Mouse (Mus musculus) urinary bladder, adult 18-20 months (tissue): ENCODE measurements at regions not wholly inside any gene's neighbourhood (a gene's known extent, or its start where the extent isn't known, plus 50 kb on each side); places are given as distances from the start of the nearest gene placed in this dataset.
"Not testable (repeated sequence)": the region's sequence is repeated elsewhere in the genome, so short reads cannot be mapped to it uniquely, and the experiment has no call there.

Experiments
- DNase-seq, 2 experiments: peaks; one replicate each; pipeline ENCODE4 v3.0.0; 2022; ENCODE audit warnings: low spot score in 2 of 2, mixed read lengths in 2 of 2

- no peak for DNase-seq
These were observed 54.7 kb downstream of the Cryaa start for GRCm38 (mm10) chr17:31732176-31732880.

GRCm38 (mm10) chr17:31734521-31734920, 56.9 kb downstream of the Cryaa start:
- DNase-seq = no peak

GRCm38 (mm10) chr17:31736716-31737115, 59.1 kb downstream of the Cryaa start:
- DNase-seq = peak in 1 of 2 experiments; percentile 58

- DNase-seq = no peak
These were observed 60.6 kb downstream of the Cryaa start for GRCm38 (mm10) chr17:31738249-31738648.

GRCm38 (mm10) chr17:31739586-31739985, 62.0 kb downstream of the Cryaa start:
- DNase-seq = no peak

- no peak for DNase-seq
These were observed 62.5 kb downstream of the Cryaa start for GRCm38 (mm10) chr17:31740059-31740458.

GRCm38 (mm10) chr17:31743656-31744055, 66.0 kb downstream of the Cryaa start:
- no peak for DNase-seq

- peak; percentile 57 to 79 for DNase-seq
These were observed 68.8 kb downstream of the Cryaa start for GRCm38 (mm10) chr17:31746198-31747111.

- DNase-seq = no peak
These were observed 70.0 kb downstream of the Cryaa start for GRCm38 (mm10) chr17:31747563-31747962.

- DNase-seq = peak; percentile 46 to 62
These were observed 70.6 kb downstream of the Cryaa start for GRCm38 (mm10) chr17:31748158-31748557.

- peak in 1 of 2 experiments; percentile 37 for DNase-seq
These were observed 71.4 kb downstream of the Cryaa start for GRCm38 (mm10) chr17:31748971-31749370.

GRCm38 (mm10) chr17:31751262-31751661, 73.7 kb downstream of the Cryaa start:
- no peak for DNase-seq

GRCm38 (mm10) chr17:31753113-31753858, 75.7 kb downstream of the Cryaa start:
- DNase-seq = peak in 1 of 2 experiments; percentile 46

- no peak for DNase-seq
These were observed 76.2 kb downstream of the Cryaa start for GRCm38 (mm10) chr17:31753859-31754229.

GRCm38 (mm10) chr17:31760465-31760864, 82.9 kb downstream of the Cryaa start:
- DNase-seq = no peak

GRCm38 (mm10) chr17:31763078-31763477, 85.5 kb downstream of the Cryaa start:
- DNase-seq = no peak

- peak; percentile 42 to 58 for DNase-seq
These were observed 88.6 kb downstream of the Sik1 start for GRCm38 (mm10) chr17:31766779-31767697.

GRCm38 (mm10) chr17:31772201-31772820, 83.3 kb downstream of the Sik1 start:
- no peak for DNase-seq

GRCm38 (mm10) chr17:31773882-31774281, 81.7 kb downstream of the Sik1 start:
- DNase-seq = not testable (repeated sequence)

- no peak for DNase-seq
These were observed 80.6 kb downstream of the Sik1 start for GRCm38 (mm10) chr17:31775037-31775436.
